Mouse (Mus musculus): Measurements from ENCODE around the gene Rbm45. TPM values are rescaled to one million over a fixed set of nuclear protein-coding genes. Genes with fewer than 3 reads are reported as not detected.

The Rbm45 gene
- polyA plus RNA-seq (2015; fragmentation: Nextera tagmentation; extraction: Ambion mirVana) = 10.7 and 12.1 TPM in 2 replicates

GRCm38 (mm10) chr2:76369821-76370655 is at the start of gene Rbm45:
Gene Rbm45, plus strand, starts transcription at chr2:76369984.
- Histone ChIP-seq H3K27me3 (replicated peaks; ENCODE audit: control insufficient read depth, insufficient read depth, low read length) (no peaks in the 10 kb centered on the region), H3K36me3 (ENCODE audit: control insufficient read depth, insufficient read depth) (peaks cover 26% of the 10 kb centered on the region; the same call in 1 of the 2 replicates), H3K9ac (ENCODE audit: low read depth, low read length) (peak within 1 kb of the TSS; percentile 88), H3K27ac (ENCODE audit: low read depth, low read length) (peak within 1 kb of the TSS; percentile 86), H3K4me1 (replicated peaks; ENCODE audit: control insufficient read depth, insufficient read depth, low read length) (no peaks in the 10 kb centered on the region; the same call in 1 of the 2 replicates), H3K4me2 (replicated peaks; ENCODE audit: low read depth) (peak within 1 kb of the TSS; percentile 88), H3K4me3 (ENCODE audit: low read depth, low read length) (peak within 1 kb of the TSS; percentile 87), H3K9me3 (ENCODE audit: control insufficient read depth) (no peaks in the 10 kb centered on the region)
- under 1% methylated on average over 61 of the region's 61 CpGs for WGBS
- ATAC-seq = peak; percentile 82
- peak; percentile 94 for TF ChIP-seq CTCF (IDR thresholded peaks at IDR 0.05; ENCODE audit: low read depth)

GRCm38 (mm10) chr2:76320336-76320735 is 49.4 kb upstream of the Rbm45 start:
- WGBS = 91% methylated on average over 6 of the region's 6 CpGs
- H3K4me3 ChIP-seq (ENCODE audit: low read depth, low read length) = no peak overlapping the region
- no peak overlapping the region for H3K9ac ChIP-seq (ENCODE audit: low read depth, low read length)
- H3K27me3 ChIP-seq (replicated peaks; ENCODE audit: control insufficient read depth, insufficient read depth, low read length) = no peaks in the 10 kb centered on the region
- no peak for ATAC-seq
- no peaks in the 10 kb centered on the region for H3K4me1 ChIP-seq (replicated peaks; ENCODE audit: control insufficient read depth, insufficient read depth, low read length)
- H3K4me2 ChIP-seq (replicated peaks; ENCODE audit: low read depth) = no peak overlapping the region
- no peak for TF ChIP-seq CTCF (IDR thresholded peaks at IDR 0.05; ENCODE audit: low read depth)
- H3K9me3 ChIP-seq (ENCODE audit: control insufficient read depth) = no peaks in the 10 kb centered on the region
- H3K27ac ChIP-seq (ENCODE audit: low read depth, low read length) = no peak overlapping the region
- H3K36me3 ChIP-seq (ENCODE audit: control insufficient read depth, insufficient read depth) = no peaks in the 10 kb centered on the region

- H3K4me1 ChIP-seq (replicated peaks; ENCODE audit: control insufficient read depth, insufficient read depth, low read length) = no peaks in the 10 kb centered on the region
- H3K9ac ChIP-seq (ENCODE audit: low read depth, low read length) = no peak overlapping the region
- H3K27me3 ChIP-seq (replicated peaks; ENCODE audit: control insufficient read depth, insufficient read depth, low read length) = no peaks in the 10 kb centered on the region
- no peak for TF ChIP-seq CTCF (IDR thresholded peaks at IDR 0.05; ENCODE audit: low read depth)
- 84% methylated on average over 21 of the region's 21 CpGs for WGBS
- no peak overlapping the region for H3K27ac ChIP-seq (ENCODE audit: low read depth, low read length)
- no peak overlapping the region for H3K4me2 ChIP-seq (replicated peaks; ENCODE audit: low read depth)
- no peak for ATAC-seq
- no peaks in the 10 kb centered on the region for H3K9me3 ChIP-seq (ENCODE audit: control insufficient read depth)
- no peak overlapping the region for H3K4me3 ChIP-seq (ENCODE audit: low read depth, low read length)
- H3K36me3 ChIP-seq (ENCODE audit: control insufficient read depth, insufficient read depth) = no peaks in the 10 kb centered on the region
Measured at GRCm38 (mm10) chr2:76323185-76323875, 46.5 kb upstream of the Rbm45 start.

GRCm38 (mm10) chr2:76324463-76324862 is 45.3 kb upstream of the Rbm45 start:
- no peak overlapping the region for H3K4me2 ChIP-seq (replicated peaks; ENCODE audit: low read depth)
- no peaks in the 10 kb centered on the region for H3K9me3 ChIP-seq (ENCODE audit: control insufficient read depth)
- TF ChIP-seq CTCF (IDR thresholded peaks at IDR 0.05; ENCODE audit: low read depth) = no peak
- no peaks in the 10 kb centered on the region for H3K4me1 ChIP-seq (replicated peaks; ENCODE audit: control insufficient read depth, insufficient read depth, low read length)
- 86% methylated on average over 5 of the region's 5 CpGs for WGBS
- no peak for ATAC-seq
- H3K9ac ChIP-seq (ENCODE audit: low read depth, low read length) = no peak overlapping the region
- H3K27me3 ChIP-seq (replicated peaks; ENCODE audit: control insufficient read depth, insufficient read depth, low read length) = no peaks in the 10 kb centered on the region
- H3K4me3 ChIP-seq (ENCODE audit: low read depth, low read length) = no peak overlapping the region
- H3K36me3 ChIP-seq (ENCODE audit: control insufficient read depth, insufficient read depth) = no peaks in the 10 kb centered on the region
- H3K27ac ChIP-seq (ENCODE audit: low read depth, low read length) = no peak overlapping the region

GRCm38 (mm10) chr2:76326161-76326560 is 43.6 kb upstream of the Rbm45 start:
- WGBS = 87% methylated on average over 3 of the region's 3 CpGs
- no peak for ATAC-seq
- Histone ChIP-seq H3K36me3 (ENCODE audit: control insufficient read depth, insufficient read depth) (no peaks in the 10 kb centered on the region), H3K4me3 (ENCODE audit: low read depth, low read length) (no peak overlapping the region), H3K9me3 (ENCODE audit: control insufficient read depth) (no peaks in the 10 kb centered on the region), H3K9ac (ENCODE audit: low read depth, low read length) (no peak overlapping the region), H3K4me2 (replicated peaks; ENCODE audit: low read depth) (no peak overlapping the region), H3K27me3 (replicated peaks; ENCODE audit: control insufficient read depth, insufficient read depth, low read length) (no peaks in the 10 kb centered on the region), H3K4me1 (replicated peaks; ENCODE audit: control insufficient read depth, insufficient read depth, low read length) (no peaks in the 10 kb centered on the region), H3K27ac (ENCODE audit: low read depth, low read length) (no peak overlapping the region)
- no peak for TF ChIP-seq CTCF (IDR thresholded peaks at IDR 0.05; ENCODE audit: low read depth)

- Histone ChIP-seq H3K36me3 (ENCODE audit: control insufficient read depth, insufficient read depth) (no peaks in the 10 kb centered on the region), H3K27ac (ENCODE audit: low read depth, low read length) (no peak overlapping the region), H3K4me3 (ENCODE audit: low read depth, low read length) (no peak overlapping the region), H3K27me3 (replicated peaks; ENCODE audit: control insufficient read depth, insufficient read depth, low read length) (no peaks in the 10 kb centered on the region), H3K9me3 (ENCODE audit: control insufficient read depth) (no peaks in the 10 kb centered on the region), H3K9ac (ENCODE audit: low read depth, low read length) (no peak overlapping the region), H3K4me2 (replicated peaks; ENCODE audit: low read depth) (no peak overlapping the region), H3K4me1 (replicated peaks; ENCODE audit: control insufficient read depth, insufficient read depth, low read length) (no peaks in the 10 kb centered on the region)
- WGBS = 88% methylated on average over 5 of the region's 5 CpGs
- TF ChIP-seq CTCF (IDR thresholded peaks at IDR 0.05; ENCODE audit: low read depth) = no peak
- ATAC-seq = no peak
Measured at GRCm38 (mm10) chr2:76330081-76330480, 39.7 kb upstream of the Rbm45 start.
